Mouse (Mus musculus): ENCODE results near the gene Nfyb. TPM values are rescaled to one million over a fixed set of nuclear protein-coding genes. Genes with fewer than 3 reads are reported as not detected.

The Nfyb gene
- total and polyA plus RNA-seq, 3 experiments = 24.0 to 39.6 (median 26.6) TPM

- no peak overlapping the region for H3K4me2 ChIP-seq (ENCODE audit: insufficient read depth, low read depth, poor library complexity, severe bottlenecking)
- TF ChIP-seq POLR2A (IDR thresholded peaks at IDR 0.05; ENCODE audit: low read depth, low read length) = no peak
- TF ChIP-seq TBP (conservative IDR thresholded peaks at IDR 0.05; ENCODE audit: low read depth, low read length) = no peak
- no peak for TF ChIP-seq ETS1 (conservative IDR thresholded peaks at IDR 0.05; ENCODE audit: low read depth, low read length)
- TF ChIP-seq JUND (conservative IDR thresholded peaks at IDR 0.05; ENCODE audit: low read depth, low read length) = no peak
- no peak for TF ChIP-seq ZMIZ1 (IDR thresholded peaks at IDR 0.05; ENCODE audit: low read depth, low read length)
- no peak for TF ChIP-seq IRF4 (IDR thresholded peaks at IDR 0.05; ENCODE audit: low read depth, low read length)
- no peak for TF ChIP-seq CTCF (conservative IDR thresholded peaks at IDR 0.05 in 1 of 2, IDR thresholded peaks at IDR 0.05 in 1 of 2; ENCODE audit: low read depth in 2 of 2, low read length in 2 of 2)
- TF ChIP-seq CHD1 (IDR thresholded peaks at IDR 0.05; ENCODE audit: low read depth, low read length) = no peak
- no peak for TF ChIP-seq E2F4 (IDR thresholded peaks at IDR 0.05; ENCODE audit: insufficient replicate concordance, low read depth, low read length)
- TF ChIP-seq POLR2AphosphoS2 (IDR thresholded peaks at IDR 0.05; ENCODE audit: low read depth, low read length) = no peak
- no peak for TF ChIP-seq MEF2A (IDR thresholded peaks at IDR 0.05; ENCODE audit: borderline replicate concordance, low read depth, low read length)
- TF ChIP-seq GABPA (IDR thresholded peaks at IDR 0.05; ENCODE audit: insufficient replicate concordance, low read depth, low read length) = no peak
- no peak for TF ChIP-seq TCF12 (IDR thresholded peaks at IDR 0.05; ENCODE audit: low read depth, low read length)
- TF ChIP-seq UBTF (IDR thresholded peaks at IDR 0.05; ENCODE audit: low read depth, low read length) = no peak
- no peak for TF ChIP-seq SIN3A (IDR thresholded peaks at IDR 0.05; ENCODE audit: low read length)
- no peak for TF ChIP-seq USF1 (IDR thresholded peaks at IDR 0.05; ENCODE audit: low read depth, low read length)
- no peak for TF ChIP-seq MXI1 (IDR thresholded peaks at IDR 0.05; ENCODE audit: low read depth, low read length)
- in situ Hi-C loops (cut with MboI; ENCODE audit: low pct_ligation_motif_present, low pct_unique_long_range_greater_than_20kb, low sequenced_read_pairs) = loop anchor here (25.0 kb wide), 1 partner anchor 434 kb away; no protein-coding TSS in a partner anchor
- dilution Hi-C loops (cut with MboI; ENCODE audit: extremely low pct_ligation_motif_present, extremely low pct_unique_long_range_greater_than_20kb, low sequenced_read_pairs) = no loop called here
- H3K27ac ChIP-seq (ENCODE audit: insufficient read depth, low read depth) = no peak overlapping the region
- no peak overlapping the region for H3K9ac ChIP-seq (ENCODE audit: insufficient read depth, low read depth)
- no peaks in the 10 kb centered on the region for H3K79me2 ChIP-seq (replicated peaks; ENCODE audit: control insufficient read depth, extremely low read depth, insufficient read depth, poor library complexity, severe bottlenecking)
- peaks cover 7% of the 10 kb centered on the region for H3K9me3 ChIP-seq (replicated peaks; ENCODE audit: low read length)
- no peaks in the 10 kb centered on the region for H3K27me3 ChIP-seq (replicated peaks)
- peaks cover 6 to 20% of the 10 kb centered on the region in 2 experiments; a peak in 3 of 4 replicates for H3K4me1 ChIP-seq (ENCODE audit: control insufficient read depth in 1 of 2, insufficient read depth in 2 of 2)
- DNase-seq (ENCODE audit: extremely low read depth) = no peak
- no peaks in the 10 kb centered on the region for H3K36me3 ChIP-seq (replicated peaks in 1 of 2; ENCODE audit: control insufficient read depth in 1 of 2, insufficient read depth in 1 of 2, low read length in 1 of 2)
- H3K4me3 ChIP-seq (replicated peaks in 1 of 3; ENCODE audit: low read depth in 2 of 3, low read length in 2 of 3, poor library complexity in 1 of 3) = no peak overlapping the region
These were observed 13.9 kb upstream of the Nfyb start for GRCm38 (mm10) chr10:82777886-82778285.

DNA sequence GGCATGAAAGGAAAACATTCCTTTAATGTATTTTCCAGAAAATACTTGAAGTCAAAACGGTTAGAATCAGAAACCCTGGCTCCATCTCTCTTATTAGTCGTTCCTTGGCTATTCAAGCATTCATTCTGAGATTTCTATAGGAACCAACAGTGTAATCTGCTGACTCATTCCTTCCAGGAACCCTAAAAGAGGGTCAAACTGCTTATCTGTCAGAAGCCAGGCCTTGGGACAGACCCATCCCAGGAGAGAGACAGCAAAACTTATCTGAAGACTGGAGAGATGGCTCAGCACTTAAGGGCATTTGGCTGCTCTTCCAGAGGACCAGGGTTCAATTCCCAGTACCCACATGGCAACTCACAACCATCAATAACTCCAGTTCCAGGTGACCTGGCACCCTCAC lies 13.1 kb upstream of the Nfyb start:
- Histone ChIP-seq H3K27ac (ENCODE audit: insufficient read depth, low read depth) (no peak overlapping the region), H3K27me3 (replicated peaks) (no peaks in the 10 kb centered on the region), H3K79me2 (replicated peaks; ENCODE audit: control insufficient read depth, extremely low read depth, insufficient read depth, poor library complexity, severe bottlenecking) (no peaks in the 10 kb centered on the region), H3K9ac (ENCODE audit: insufficient read depth, low read depth) (no peak overlapping the region), H3K36me3 (replicated peaks in 1 of 2; ENCODE audit: control insufficient read depth in 1 of 2, insufficient read depth in 1 of 2, low read length in 1 of 2) (no peaks in the 10 kb centered on the region), H3K4me2 (ENCODE audit: insufficient read depth, low read depth, poor library complexity, severe bottlenecking) (no peak overlapping the region), H3K9me3 (replicated peaks; ENCODE audit: low read length) (peaks cover 7% of the 10 kb centered on the region), H3K4me1 (ENCODE audit: control insufficient read depth in 1 of 2, insufficient read depth in 2 of 2) (peaks cover 6 to 26% of the 10 kb centered on the region in 2 experiments; a peak in 3 of 4 replicates), H3K4me3 (replicated peaks in 1 of 3; ENCODE audit: low read depth in 2 of 3, low read length in 2 of 3, poor library complexity in 1 of 3) (no peak overlapping the region)
- dilution Hi-C loops (cut with MboI; ENCODE audit: extremely low pct_ligation_motif_present, extremely low pct_unique_long_range_greater_than_20kb, low sequenced_read_pairs) = no loop called here
- DNase-seq (ENCODE audit: extremely low read depth) = peak; percentile 49
- in situ Hi-C loops (cut with MboI; ENCODE audit: low pct_ligation_motif_present, low pct_unique_long_range_greater_than_20kb, low sequenced_read_pairs) = loop anchor here (25.0 kb wide), 1 partner anchor 435 kb away; no protein-coding TSS in a partner anchor
- TF ChIP-seq ZKSCAN1 (IDR thresholded peaks at IDR 0.05; ENCODE audit: borderline replicate concordance, low read depth, low read length) (no peak), GABPA (IDR thresholded peaks at IDR 0.05; ENCODE audit: insufficient replicate concordance, low read depth, low read length) (no peak), MAFK (IDR thresholded peaks at IDR 0.05; ENCODE audit: insufficient replicate concordance, low read length) (peak; percentile 64; the same call in 1 of the 2 replicates), JUN (IDR thresholded peaks at IDR 0.05; ENCODE audit: insufficient read depth, low read depth, low read length) (peak; percentile 14; the same call in 1 of the 2 replicates), POLR2A (IDR thresholded peaks at IDR 0.05; ENCODE audit: low read depth, low read length) (no peak), ETS1 (conservative IDR thresholded peaks at IDR 0.05; ENCODE audit: low read depth, low read length) (no peak), TBP (conservative IDR thresholded peaks at IDR 0.05; ENCODE audit: low read depth, low read length) (no peak), MEF2A (IDR thresholded peaks at IDR 0.05; ENCODE audit: borderline replicate concordance, low read depth, low read length) (no peak), UBTF (IDR thresholded peaks at IDR 0.05; ENCODE audit: low read depth, low read length) (no peak)

Data from CH12.LX (cell line).